Mouse (Mus musculus): Measurements from ENCODE around the gene Ush2a. TPM values are rescaled to one million over a fixed set of nuclear protein-coding genes. Genes with fewer than 3 reads are reported as not detected.

Ush2a gene
- polyA plus RNA-seq, 1 experiment, result 4.2 TPM

DNA sequence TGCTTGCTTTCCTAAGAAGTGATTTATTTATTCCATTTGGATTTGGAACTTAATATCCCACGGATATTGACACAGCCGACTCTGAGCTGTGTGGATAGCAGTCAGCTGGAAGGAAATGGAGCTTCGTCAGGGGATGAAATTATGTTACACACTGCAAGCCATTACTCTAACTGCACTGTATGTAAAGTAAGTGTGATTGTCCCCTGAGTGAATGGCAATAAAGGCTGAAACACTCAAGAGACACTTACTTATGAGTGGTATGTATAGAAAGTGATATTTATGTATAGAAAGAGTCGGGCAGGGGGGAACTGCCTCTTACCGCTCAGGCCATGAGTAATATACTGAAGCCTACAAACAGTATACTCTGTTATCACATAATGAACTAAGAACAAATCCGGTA, 166.3 kb downstream of the Ush2a start:
- H3K4me1 ChIP-seq (ENCODE audit: control insufficient read depth, insufficient read depth, low read length), result no peaks in the 10 kb centered on the region
- TF ChIP-seq CTCF (IDR thresholded peaks at IDR 0.05; ENCODE audit: control insufficient read depth, insufficient read depth, insufficient replicate concordance, low read depth, low read length) (no peak), POLR2A (IDR thresholded peaks at IDR 0.05; ENCODE audit: control insufficient read depth, low read depth, low read length) (no peak)
- no peaks in the 10 kb centered on the region for H3K36me3 ChIP-seq (ENCODE audit: control insufficient read depth, insufficient read depth, low read length)
- no peak overlapping the region for H3K4me3 ChIP-seq (ENCODE audit: control insufficient read depth, low read depth, low read length)
- H3K27ac ChIP-seq (ENCODE audit: control insufficient read depth, insufficient read depth, low read depth, low read length), result no peak overlapping the region
- no peaks in the 10 kb centered on the region for H3K27me3 ChIP-seq (ENCODE audit: control insufficient read depth, insufficient read depth, low read length)

GRCm38 (mm10) chr1:188430689-188431088, 168.9 kb downstream of the Ush2a start:
- H3K27me3 ChIP-seq (ENCODE audit: control insufficient read depth, insufficient read depth, low read length), result no peaks in the 10 kb centered on the region
- H3K27ac ChIP-seq (ENCODE audit: control insufficient read depth, insufficient read depth, low read depth, low read length), result no peak overlapping the region
- H3K4me1 ChIP-seq (ENCODE audit: control insufficient read depth, insufficient read depth, low read length), result no peaks in the 10 kb centered on the region
- no peak for TF ChIP-seq POLR2A (IDR thresholded peaks at IDR 0.05; ENCODE audit: control insufficient read depth, low read depth, low read length)
- no peak for TF ChIP-seq CTCF (IDR thresholded peaks at IDR 0.05; ENCODE audit: control insufficient read depth, insufficient read depth, insufficient replicate concordance, low read depth, low read length)
- H3K4me3 ChIP-seq (ENCODE audit: control insufficient read depth, low read depth, low read length), result no peak overlapping the region
- H3K36me3 ChIP-seq (ENCODE audit: control insufficient read depth, insufficient read depth, low read length), result no peaks in the 10 kb centered on the region

DNA sequence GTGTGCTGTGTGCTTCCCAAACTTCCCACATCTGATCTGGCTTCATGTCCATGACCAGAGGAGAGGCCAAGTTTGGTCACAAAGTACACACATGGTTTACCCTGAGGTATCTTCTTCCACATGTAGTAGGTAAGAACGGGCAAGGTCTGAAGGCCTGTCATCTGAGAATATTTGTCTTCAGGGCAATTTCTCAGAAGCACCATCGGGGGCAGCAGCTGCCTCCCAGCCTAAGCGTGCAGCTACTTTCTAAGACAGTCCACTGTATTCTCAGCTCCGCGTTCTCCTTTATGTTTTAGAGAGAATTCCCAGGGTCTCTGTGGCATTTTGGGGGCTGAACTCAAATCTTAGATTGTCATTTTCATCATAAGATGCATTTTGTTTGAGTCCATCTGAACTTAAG, 186.1 kb downstream of the Ush2a start:
- H3K4me1 ChIP-seq (ENCODE audit: control insufficient read depth, insufficient read depth, low read length), result no peaks in the 10 kb centered on the region
- H3K4me3 ChIP-seq (ENCODE audit: control insufficient read depth, low read depth, low read length), result no peak overlapping the region
- no peaks in the 10 kb centered on the region for H3K36me3 ChIP-seq (ENCODE audit: control insufficient read depth, insufficient read depth, low read length)
- H3K27me3 ChIP-seq (ENCODE audit: control insufficient read depth, insufficient read depth, low read length), result no peaks in the 10 kb centered on the region
- no peak for TF ChIP-seq POLR2A (IDR thresholded peaks at IDR 0.05; ENCODE audit: control insufficient read depth, low read depth, low read length)
- TF ChIP-seq CTCF (IDR thresholded peaks at IDR 0.05; ENCODE audit: control insufficient read depth, insufficient read depth, insufficient replicate concordance, low read depth, low read length), result no peak
- H3K27ac ChIP-seq (ENCODE audit: control insufficient read depth, insufficient read depth, low read depth, low read length), result no peak overlapping the region

GRCm38 (mm10) chr1:188456466-188457175, 194.8 kb downstream of the Ush2a start:
- no peak for TF ChIP-seq POLR2A (IDR thresholded peaks at IDR 0.05; ENCODE audit: control insufficient read depth, low read depth, low read length)
- no peak for TF ChIP-seq CTCF (IDR thresholded peaks at IDR 0.05; ENCODE audit: control insufficient read depth, insufficient read depth, insufficient replicate concordance, low read depth, low read length)
- Histone ChIP-seq H3K27me3 (ENCODE audit: control insufficient read depth, insufficient read depth, low read length) (no peaks in the 10 kb centered on the region), H3K36me3 (ENCODE audit: control insufficient read depth, insufficient read depth, low read length) (no peaks in the 10 kb centered on the region), H3K4me1 (ENCODE audit: control insufficient read depth, insufficient read depth, low read length) (no peaks in the 10 kb centered on the region), H3K4me3 (ENCODE audit: control insufficient read depth, low read depth, low read length) (no peak overlapping the region), H3K27ac (ENCODE audit: control insufficient read depth, insufficient read depth, low read depth, low read length) (no peak overlapping the region)

DNA sequence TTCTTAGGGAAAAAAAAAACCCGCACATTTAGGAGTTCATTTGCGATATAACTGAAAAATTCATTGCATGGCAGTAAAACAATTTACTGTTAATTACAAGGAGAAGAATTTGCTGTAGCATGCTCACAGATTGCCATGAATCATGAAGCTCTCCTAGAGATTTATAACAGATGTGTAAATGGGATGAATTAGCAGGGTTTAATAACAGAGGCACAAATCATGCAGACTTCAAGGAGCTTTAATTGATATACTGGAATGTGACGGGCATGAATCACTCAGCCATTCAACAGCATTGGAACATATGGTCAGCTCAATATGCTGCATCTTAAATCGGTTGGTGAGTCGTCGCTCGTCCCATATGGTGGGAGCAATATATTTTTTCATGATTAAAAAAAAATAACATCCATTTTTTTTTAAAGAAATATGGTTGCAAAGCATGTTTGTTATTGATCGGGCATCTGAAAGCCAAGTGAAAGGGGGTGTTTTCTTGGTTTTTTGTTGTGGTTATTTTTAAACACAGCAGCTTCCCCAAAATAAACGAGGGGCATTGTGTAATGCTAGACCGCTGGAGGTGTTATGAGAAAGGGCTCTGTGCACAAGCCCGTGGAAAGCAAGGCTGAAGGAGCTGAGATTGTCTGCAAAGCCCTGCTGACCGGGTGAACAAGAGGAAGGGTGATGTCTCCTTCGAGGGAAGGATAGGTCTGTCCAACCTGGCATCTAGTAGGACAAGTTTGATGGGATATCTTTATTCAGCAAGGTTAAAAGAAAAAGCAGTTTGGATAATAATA, 195.6 kb downstream of the Ush2a start:
- Histone ChIP-seq H3K4me3 (ENCODE audit: control insufficient read depth, low read depth, low read length) (no peak overlapping the region), H3K36me3 (ENCODE audit: control insufficient read depth, insufficient read depth, low read length) (no peaks in the 10 kb centered on the region), H3K4me1 (ENCODE audit: control insufficient read depth, insufficient read depth, low read length) (no peaks in the 10 kb centered on the region), H3K27me3 (ENCODE audit: control insufficient read depth, insufficient read depth, low read length) (no peaks in the 10 kb centered on the region), H3K27ac (ENCODE audit: control insufficient read depth, insufficient read depth, low read depth, low read length) (no peak overlapping the region)
- TF ChIP-seq CTCF (IDR thresholded peaks at IDR 0.05; ENCODE audit: control insufficient read depth, insufficient read depth, insufficient replicate concordance, low read depth, low read length) (no peak), POLR2A (IDR thresholded peaks at IDR 0.05; ENCODE audit: control insufficient read depth, low read depth, low read length) (no peak)

DNA sequence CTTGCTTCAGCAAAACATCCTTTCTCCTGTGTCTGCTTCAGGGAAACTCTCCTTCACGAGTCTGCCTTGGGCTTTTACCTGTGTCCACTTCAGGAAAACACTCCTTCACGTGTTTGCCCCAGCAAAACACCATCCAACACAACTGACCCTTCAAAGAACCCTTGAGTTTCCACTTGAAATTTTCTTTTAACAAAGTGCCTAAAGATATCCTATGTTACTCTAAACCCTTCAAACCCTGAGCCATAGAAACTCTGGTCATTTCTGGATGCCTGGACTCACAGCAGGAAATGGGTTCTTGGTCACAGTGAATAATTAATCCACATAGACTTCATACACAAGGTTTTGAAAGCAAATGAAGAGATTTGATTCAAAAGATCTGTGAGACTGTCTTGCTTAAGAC, 199.4 kb downstream of the Ush2a start:
- Histone ChIP-seq H3K4me3 (ENCODE audit: control insufficient read depth, low read depth, low read length) (no peak overlapping the region), H3K4me1 (ENCODE audit: control insufficient read depth, insufficient read depth, low read length) (no peaks in the 10 kb centered on the region), H3K36me3 (ENCODE audit: control insufficient read depth, insufficient read depth, low read length) (no peaks in the 10 kb centered on the region), H3K27me3 (ENCODE audit: control insufficient read depth, insufficient read depth, low read length) (no peaks in the 10 kb centered on the region), H3K27ac (ENCODE audit: control insufficient read depth, insufficient read depth, low read depth, low read length) (no peak overlapping the region)
- TF ChIP-seq CTCF (IDR thresholded peaks at IDR 0.05; ENCODE audit: control insufficient read depth, insufficient read depth, insufficient replicate concordance, low read depth, low read length) (no peak), POLR2A (IDR thresholded peaks at IDR 0.05; ENCODE audit: control insufficient read depth, low read depth, low read length) (no peak)

- Histone ChIP-seq H3K4me1 (ENCODE audit: control insufficient read depth, insufficient read depth, low read length) (no peaks in the 10 kb centered on the region), H3K27ac (ENCODE audit: control insufficient read depth, insufficient read depth, low read depth, low read length) (no peak overlapping the region), H3K4me3 (ENCODE audit: control insufficient read depth, low read depth, low read length) (no peak overlapping the region), H3K27me3 (ENCODE audit: control insufficient read depth, insufficient read depth, low read length) (no peaks in the 10 kb centered on the region), H3K36me3 (ENCODE audit: control insufficient read depth, insufficient read depth, low read length) (no peaks in the 10 kb centered on the region)
- TF ChIP-seq POLR2A (IDR thresholded peaks at IDR 0.05; ENCODE audit: control insufficient read depth, low read depth, low read length) (no peak), CTCF (IDR thresholded peaks at IDR 0.05; ENCODE audit: control insufficient read depth, insufficient read depth, insufficient replicate concordance, low read depth, low read length) (no peak)
Measured at GRCm38 (mm10) chr1:188464653-188465052, 202.8 kb downstream of the Ush2a start.
